41 mouse cellular contexts compared by ENCODE assay signal in the genomic region with DNA sequence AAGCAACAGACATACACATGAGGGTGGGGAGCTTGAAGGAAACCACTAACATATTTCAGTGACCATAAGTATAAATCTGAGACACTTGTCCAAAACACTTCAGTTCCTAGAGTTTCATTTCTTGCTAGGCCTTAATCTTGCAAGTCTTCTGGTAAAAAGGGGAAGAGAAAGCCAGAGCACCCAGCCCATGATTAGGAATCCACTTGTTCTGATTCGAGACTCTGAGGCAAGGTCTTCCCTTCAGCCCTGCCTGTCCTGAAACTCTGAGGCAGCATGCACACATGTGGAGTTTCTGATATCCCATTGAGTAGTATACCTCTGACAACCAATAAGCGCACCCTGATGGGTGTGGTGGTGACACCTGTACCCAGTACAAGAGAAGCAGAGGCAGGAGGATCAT. TPM values are rescaled to one million over a fixed set of nuclear protein-coding genes. Genes with fewer than 3 reads are reported as not detected.
"Had no signal": no experiment of that assay in that cellular context is flagged by ENCODE, and none has a peak within 500 bp of the region (broad histone marks: within the 10 kb centered on the region; RNA-seq: fewer than 3 reads in every experiment).

No protein-coding gene starts in this region.

- H3K4me3 ChIP-seq: gastrocnemius, adult 2 months; heart, adult 2 months; heart, embryonic 13.5 days; heart, embryonic 15.5 days; hindbrain, embryonic 10.5 days; hindbrain, embryonic 12.5 days; intestine, embryonic 15.5 days; limb, embryonic 13.5 days; limb, embryonic 15.5 days; liver, embryonic 12.5 days had no signal

- H3K27me3 ChIP-seq: heart, embryonic 13.5 days; heart, embryonic 15.5 days; hindbrain, embryonic 12.5 days; intestine, embryonic 15.5 days; limb, embryonic 13.5 days; limb, embryonic 15.5 days; liver, embryonic 12.5 days had no signal

- H3K9me3 ChIP-seq: heart, embryonic 13.5 days; heart, embryonic 15.5 days; hindbrain, embryonic 10.5 days; hindbrain, embryonic 12.5 days; intestine, embryonic 15.5 days; limb, embryonic 13.5 days; limb, embryonic 15.5 days; liver, embryonic 12.5 days had no signal

- H3K27ac ChIP-seq: gastrocnemius, adult 2 months; heart, adult 2 months; heart, embryonic 13.5 days; heart, embryonic 15.5 days; hindbrain, embryonic 10.5 days; hindbrain, embryonic 12.5 days; hindbrain, embryonic 14.5 days; intestine, embryonic 15.5 days; limb, embryonic 13.5 days; limb, embryonic 15.5 days; liver, embryonic 12.5 days had no signal

- DNase-seq: gastrocnemius, adult 2 months; gastrocnemius, postnatal 10 days; gastrocnemius, postnatal 25 days; heart, adult 11 months; heart, adult 2 months; heart, postnatal 14 days; heart, postnatal 36 days; kidney, adult 18-20 months; kidney, adult 8-10 months; kidney, postnatal 14 days; kidney, postnatal 36 days; layer of hippocampus, adult 9-11 months; layer of hippocampus, postnatal 36 days; left cerebral cortex, postnatal 4 days had no signal

- H3K4me1 ChIP-seq: heart, embryonic 15.5 days; hindbrain, embryonic 10.5 days; hindbrain, embryonic 12.5 days; intestine, embryonic 15.5 days; limb, embryonic 13.5 days; limb, embryonic 15.5 days; liver, embryonic 12.5 days had no signal

- H3K9ac ChIP-seq: heart, embryonic 13.5 days; heart, embryonic 15.5 days; hindbrain, embryonic 12.5 days; hindbrain, embryonic 14.5 days; intestine, embryonic 15.5 days; limb, embryonic 13.5 days; limb, embryonic 15.5 days; liver, embryonic 12.5 days had no signal

- ATAC-seq: hindbrain, embryonic 16.5 days; inflammation-experienced regulatory T-cells, adult 6 months; intestine, embryonic 15.5 days; intestine, postnatal 0 days; liver, embryonic 12.5 days had no signal

- H3K4me2 ChIP-seq: heart, embryonic 11.5 days; heart, embryonic 13.5 days; heart, embryonic 15.5 days; hindbrain, embryonic 12.5 days; hindbrain, embryonic 14.5 days; intestine, embryonic 15.5 days; limb, embryonic 13.5 days; limb, embryonic 15.5 days; liver, embryonic 12.5 days had no signal

RNA-seq across cellular contexts. Expression of gene 1700069L16Rik, which starts 37.0 kb away (rescaled TPM):
- total RNA-seq: gastrocnemius, adult 2 months; gastrocnemius, postnatal 10 days; gastrocnemius, postnatal 25 days; gastrocnemius, postnatal 4 days; heart, adult 2 months; heart, postnatal 14 days; heart, postnatal 36 days; layer of hippocampus, adult 18-20 months; layer of hippocampus, adult 8-10 months; layer of hippocampus, postnatal 14 days; layer of hippocampus, postnatal 36 days; left cerebral cortex, adult 18-20 months; left cerebral cortex, adult 8-10 months; left cerebral cortex, postnatal 10 days; left cerebral cortex, postnatal 25 days; left cerebral cortex, postnatal 4 days; liver, adult 2 months had no signal
- polyA plus RNA-seq: heart, adult 2 months; heart, embryonic 11.5 days; heart, embryonic 13.5 days; heart, embryonic 15.5 days; heart, postnatal 0 days; hindbrain, embryonic 10.5 days; hindbrain, embryonic 12.5 days; hindbrain, embryonic 14.5 days; hindbrain, embryonic 16.5 days; inflammation-experienced regulatory T-cells, adult 6 months; intestine, embryonic 15.5 days; intestine, postnatal 0 days; kidney, embryonic 14.5 days; kidney, embryonic 16.5 days; large intestine, adult 2 months; limb, embryonic 11.5 days; limb, embryonic 13.5 days; limb, embryonic 15.5 days; liver, adult 2 months; liver, embryonic 12.5 days had no signal

RNA-seq across cellular contexts. Expression of gene Tmem119, which starts 38.7 kb away (rescaled TPM):
- polyA plus RNA-seq: inflammation-experienced regulatory T-cells, adult 6 months had no signal
